ENCODE assay signal across 10 mouse cellular contexts in the genomic region with DNA sequence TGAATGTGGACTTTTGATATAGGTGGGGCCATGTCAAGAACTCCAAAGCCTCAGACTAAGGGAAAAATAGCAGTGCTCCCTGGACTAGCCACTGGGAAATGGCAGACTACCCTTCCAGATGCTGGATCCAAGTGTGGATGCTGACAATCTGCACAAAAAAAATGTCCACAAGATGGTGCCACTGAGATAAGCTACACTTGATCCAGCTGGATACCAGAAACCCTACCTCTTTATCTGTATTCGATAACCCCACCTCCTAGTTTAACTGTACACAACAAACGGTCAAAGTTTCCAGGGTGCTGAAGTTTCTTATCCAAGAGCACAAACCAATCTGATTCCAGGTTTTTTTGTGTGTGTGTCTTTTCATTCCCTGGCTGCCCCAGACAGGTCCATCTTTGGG. TPM values are rescaled to one million over a fixed set of nuclear protein-coding genes. Genes with fewer than 3 reads are reported as not detected.
DNase-seq lines count a peak whose midpoint lies in the region; ATAC-seq lines count a peak whose summit lies in the region.
"Had no signal": no experiment of that assay in that cellular context is flagged by ENCODE, and none has a peak within 500 bp of the region (broad histone marks: within the 10 kb centered on the region; RNA-seq: fewer than 3 reads in every experiment).

No protein-coding gene starts in this region.

- no peaks in the 10 kb centered on the region for H3K4me1 ChIP-seq in liver, embryonic 15.5 days (replicated peaks)
- H3K4me1 ChIP-seq: embryonic facial prominence, embryonic 15.5 days; neural tube, embryonic 13.5 days had no signal

- intact Hi-C loops in left cerebral cortex, postnatal 4 days (cut with DNase I) = no loop called here

- WGBS in liver, embryonic 15.5 days (ENCODE audit: insufficient replicate concordance) = 31% methylated on average over 2 of the region's 2 CpGs

- ATAC-seq in CD4-positive, CD25-positive, alpha-beta regulatory T cell, adult 4 months = no peak
- ATAC-seq in liver, embryonic 15.5 days (ENCODE audit: insufficient read depth) = 0 out of 2 replicates have a peak, but pooled peaks have one; percentile 40

- no peaks in the 10 kb centered on the region for H3K27me3 ChIP-seq in liver, embryonic 15.5 days
- H3K27me3 ChIP-seq: embryonic facial prominence, embryonic 15.5 days; neural tube, embryonic 13.5 days had no signal

- H3K9ac ChIP-seq in liver, embryonic 15.5 days = no peak overlapping the region
- H3K9ac ChIP-seq: embryonic facial prominence, embryonic 15.5 days; neural tube, embryonic 13.5 days had no signal

- peak; percentile 39 for DNase-seq in CD4-positive, CD25-positive, alpha-beta regulatory T cell, adult 2 months (ENCODE audit: low read depth, low spot score)
- DNase-seq in kidney, postnatal 14 days = peak; percentile 18
- DNase-seq in kidney, adult 11 months = no peak
- peak; percentile 66 for DNase-seq in adipocyte (ENCODE audit: low spot score)
- no peak for DNase-seq in urinary bladder, adult 18-20 months (ENCODE audit: low spot score in 2 of 2)
- no peak for DNase-seq in left cerebral cortex, postnatal 4 days

- no peaks in the 10 kb centered on the region for H3K9me3 ChIP-seq in liver, embryonic 15.5 days (replicated peaks)
- H3K9me3 ChIP-seq: embryonic facial prominence, embryonic 15.5 days; neural tube, embryonic 13.5 days had no signal

- H3K36me3 ChIP-seq in liver, embryonic 15.5 days (replicated peaks) = no peaks in the 10 kb centered on the region

- H3K4me3 ChIP-seq in liver, embryonic 15.5 days (replicated peaks) = no peak overlapping the region
- H3K4me3 ChIP-seq: embryonic facial prominence, embryonic 15.5 days; neural tube, embryonic 13.5 days had no signal

- H3K4me2 ChIP-seq in liver, embryonic 15.5 days = no peak overlapping the region
- H3K4me2 ChIP-seq: embryonic facial prominence, embryonic 15.5 days; neural tube, embryonic 13.5 days had no signal

- H3K27ac ChIP-seq in liver, embryonic 15.5 days (replicated peaks) = no peak overlapping the region
- H3K27ac ChIP-seq: embryonic facial prominence, embryonic 15.5 days; neural tube, embryonic 13.5 days had no signal

RNA-seq across cellular contexts. Expression of a gene that starts 44.7 kb away (rescaled TPM):
- 10 to 100 TPM; 31.4 to 62.3 TPM for polyA plus RNA-seq in CD4-positive, CD25-positive, alpha-beta regulatory T cell, adult 4 months (2017; shearing (Covaris generic))
- polyA plus RNA-seq in liver, embryonic 15.5 days (2015; fragmentation: Nextera tagmentation; extraction: Ambion mirVana) = 9.0 and 9.1 TPM in 2 replicates
- total RNA-seq in left cerebral cortex, postnatal 4 days (2021) = 10 to 100 TPM; 36.1 to 43.0 TPM

RNA-seq across cellular contexts. Expression of a gene that starts 55.0 kb away (rescaled TPM):
- not detected for polyA plus RNA-seq in CD4-positive, CD25-positive, alpha-beta regulatory T cell, adult 4 months (2017; shearing (Covaris generic))
- 0.15 TPM in 1 of 2 replicates, not detected in the other for polyA plus RNA-seq in liver, embryonic 15.5 days (2015; fragmentation: Nextera tagmentation; extraction: Ambion mirVana)
- total RNA-seq in left cerebral cortex, postnatal 4 days (2021) = 1 to 10 TPM in 1 of 2 experiments, under 1 TPM in 1; 0.70 to 1.2 TPM

Comparison
In these comparisons a context has a peak if more than half of its experiments do, and no peak if none do; other contexts are left out.
1. DNase-seq: peak in CD4-positive, CD25-positive, alpha-beta regulatory T cell, adult 2 months (single experiment), kidney, postnatal 14 days (single experiment) and adipocyte (single experiment); none in kidney, adult 11 months (single experiment), urinary bladder, adult 18-20 months (0 of 2) and left cerebral cortex, postnatal 4 days (single experiment).